Mouse (Mus musculus) MEL (cell line): ENCODE measurements around the gene Robo1. TPM values are rescaled to one million over a fixed set of nuclear protein-coding genes. Genes with fewer than 3 reads are reported as not detected.

Source experiments
- DNase-seq: peaks from one replicate; pipeline ENCODE4 v3.0.0; 2011; ENCODE audit warnings: low read depth, low spot score
- H3K27ac ChIP-seq: 2 replicates; pipeline ENCODE4 v1.5.1; 2012; ENCODE audit warnings: low read depth, mild to moderate bottlenecking, control low read depth, low read length, moderate library complexity; ENCODE audit not compliant: control insufficient read depth
- H3K27me3 ChIP-seq, 2 experiments: fragments of 150-350 bp in 1 of 2; sonication (generic) in 1 of 2; 2 replicates each; pipeline ENCODE4 v1.6.1; 2012; ENCODE audit warnings: low read length in 2 of 2, mild to moderate bottlenecking in 2 of 2, improper control_type of control experiment in 1 of 2, moderate library complexity in 1 of 2; ENCODE audit not compliant: insufficient read depth in 2 of 2, control insufficient read depth in 1 of 2
- H3K36me3 ChIP-seq, 2 experiments: 2 replicates each; pipeline ENCODE4 v1.6.1; 2012 to 2014; ENCODE audit warnings: low read length in 2 of 2, improper control_type of control experiment in 1 of 2, inconsistent platforms in 1 of 2, mild to moderate bottlenecking in 1 of 2; ENCODE audit not compliant: insufficient read depth in 2 of 2, control insufficient read depth in 1 of 2
- H3K4me1 ChIP-seq, 2 experiments: fragments of 150-350 bp in 1 of 2; sonication (generic) in 1 of 2; 2 replicates each; pipeline ENCODE4 v1.6.1; 2012; ENCODE audit warnings: low read length in 2 of 2, improper control_type of control experiment in 1 of 2, mild to moderate bottlenecking in 1 of 2; ENCODE audit not compliant: insufficient read depth in 2 of 2, control insufficient read depth in 1 of 2
- H3K4me3 ChIP-seq, 2 experiments: fragments of 150-350 bp in 1 of 2; sonication (generic) in 1 of 2; 2 replicates each; pipeline ENCODE4 v1.5.1; 2012; ENCODE audit warnings: low read depth in 2 of 2, low read length in 2 of 2, mild to moderate bottlenecking in 2 of 2, moderate library complexity in 2 of 2, control low read depth in 1 of 2, improper control_type of control experiment in 1 of 2; ENCODE audit not compliant: control insufficient read depth in 1 of 2, insufficient read depth in 1 of 2
- H3K79me2 ChIP-seq: 2 replicates; pipeline ENCODE4 v1.6.1; 2012; ENCODE audit warnings: mild to moderate bottlenecking, low read length, moderate library complexity; ENCODE audit not compliant: control insufficient read depth, poor library complexity, insufficient read depth
- H3K9ac ChIP-seq: 2 replicates; pipeline ENCODE4 v1.6.1; 2012; ENCODE audit warnings: low read depth, mild to moderate bottlenecking, control low read depth, low read length, moderate library complexity; ENCODE audit not compliant: control insufficient read depth, poor library complexity, severe bottlenecking
- H3K9me3 ChIP-seq: fragments of 150-350 bp; sonication (generic); replicated peaks from 2 replicates; pipeline ENCODE4 v1.6.1; 2012; ENCODE audit warnings: mild to moderate bottlenecking, low read length, improper control_type of control experiment, moderate library complexity; ENCODE audit not compliant: insufficient read depth
- CHD2 ChIP-seq: IDR thresholded peaks from 2 replicates; pipeline ENCODE4 v1.6.1; 2011; ENCODE audit warnings: low read length, improper control_type of control experiment
- CTCF ChIP-seq, 3 experiments: IDR thresholded peaks in 2 of 3; conservative IDR thresholded peaks in 1 of 3; 2 replicates each; pipeline ENCODE4 v1.5.1; 2011 to 2012; ENCODE audit warnings: low read length in 3 of 3, low read depth in 2 of 3, mild to moderate bottlenecking in 2 of 3, improper control_type of control experiment in 1 of 3, inconsistent platforms in 1 of 3, mixed read lengths in 1 of 3, moderate library complexity in 1 of 3; ENCODE audit not compliant: control insufficient read depth in 1 of 3, insufficient read depth in 1 of 3, poor library complexity in 1 of 3, severe bottlenecking in 1 of 3
- E2F4 ChIP-seq: IDR thresholded peaks from 2 replicates; pipeline ENCODE4 v1.6.1; 2011; ENCODE audit warnings: low read depth, low read length, improper control_type of control experiment, borderline replicate concordance
- GATA1 ChIP-seq: IDR thresholded peaks from 2 replicates; pipeline ENCODE4 v1.6.1; 2011; ENCODE audit warnings: low read depth, low read length, improper control_type of control experiment
- JUND ChIP-seq: IDR thresholded peaks from 2 replicates; pipeline ENCODE4 v1.6.1; 2011; ENCODE audit warnings: low read depth, mild to moderate bottlenecking, improper control_type of control experiment, low read length
- MEF2A ChIP-seq: IDR thresholded peaks from 2 replicates; pipeline ENCODE4 v1.6.1; 2014; ENCODE audit warnings: low read depth, mild to moderate bottlenecking, inconsistent platforms, low read length, improper control_type of control experiment; ENCODE audit not compliant: poor library complexity, insufficient replicate concordance, severe bottlenecking; ENCODE audit errors: extremely low read depth
- NELFE ChIP-seq: IDR thresholded peaks from 2 replicates; pipeline ENCODE4 v1.6.1; 2011; ENCODE audit warnings: low read depth, low read length, improper control_type of control experiment
- NRF1 ChIP-seq: IDR thresholded peaks from 2 replicates; pipeline ENCODE4 v1.6.1; 2014; ENCODE audit warnings: low read depth, mild to moderate bottlenecking, inconsistent platforms, low read length, improper control_type of control experiment, moderate library complexity; ENCODE audit not compliant: poor library complexity, insufficient read depth, severe bottlenecking
- POLR2AphosphoS2 ChIP-seq: IDR thresholded peaks from 2 replicates; pipeline ENCODE4 v1.6.1; 2011; ENCODE audit warnings: low read length, improper control_type of control experiment
- RCOR1 ChIP-seq: IDR thresholded peaks from 2 replicates; pipeline ENCODE4 v1.6.1; 2012; ENCODE audit warnings: low read depth, mild to moderate bottlenecking, inconsistent platforms, low read length, improper control_type of control experiment
- SIN3A ChIP-seq: IDR thresholded peaks from 2 replicates; pipeline ENCODE4 v1.6.1; 2012; ENCODE audit warnings: low read length, improper control_type of control experiment, inconsistent platforms
- TCF12 ChIP-seq: IDR thresholded peaks from 2 replicates; pipeline ENCODE4 v1.6.1; 2014; ENCODE audit warnings: low read depth, mild to moderate bottlenecking, inconsistent platforms, low read length, improper control_type of control experiment, moderate library complexity
- UBTF ChIP-seq: IDR thresholded peaks from 2 replicates; pipeline ENCODE4 v1.6.1; 2012; ENCODE audit warnings: low read depth, mild to moderate bottlenecking, inconsistent platforms, low read length, improper control_type of control experiment, moderate library complexity, borderline replicate concordance; ENCODE audit not compliant: insufficient read depth
- ZKSCAN1 ChIP-seq: IDR thresholded peaks from 2 replicates; pipeline ENCODE4 v1.6.1; 2012; ENCODE audit warnings: low read depth, mild to moderate bottlenecking, inconsistent platforms, low read length, improper control_type of control experiment, moderate library complexity
- ZNF384 ChIP-seq: IDR thresholded peaks from 2 replicates; pipeline ENCODE4 v1.6.1; 2012; ENCODE audit warnings: low read depth, mild to moderate bottlenecking, inconsistent platforms, low read length, improper control_type of control experiment
- polyA plus RNA-seq, 2 experiments: library from polyadenylated mRNA; stranded (reverse) in 1 of 2; unstranded in 1 of 2; fragments of >175 nt in 1 of 2; fragments of >200 nt in 1 of 2; gene quantifications; 2 replicates each; pipeline versions ENCODE4 v1.2.1 to v1.2.4; 2012; ENCODE audit warnings: low replicate concordance in 2 of 2, low read depth in 1 of 2; ENCODE audit not compliant: insufficient read length in 2 of 2, insufficient read depth in 1 of 2, missing spikeins in 1 of 2
- total RNA-seq: library from RNA; depleted of rRNA; stranded (reverse); fragments of 300-350 nt; gene quantifications from 2 replicates; pipeline ENCODE4 v1.2.3, GENCODE M21; 2012

The Robo1 gene
- total and polyA plus RNA-seq, 3 experiments: not detected

DNA sequence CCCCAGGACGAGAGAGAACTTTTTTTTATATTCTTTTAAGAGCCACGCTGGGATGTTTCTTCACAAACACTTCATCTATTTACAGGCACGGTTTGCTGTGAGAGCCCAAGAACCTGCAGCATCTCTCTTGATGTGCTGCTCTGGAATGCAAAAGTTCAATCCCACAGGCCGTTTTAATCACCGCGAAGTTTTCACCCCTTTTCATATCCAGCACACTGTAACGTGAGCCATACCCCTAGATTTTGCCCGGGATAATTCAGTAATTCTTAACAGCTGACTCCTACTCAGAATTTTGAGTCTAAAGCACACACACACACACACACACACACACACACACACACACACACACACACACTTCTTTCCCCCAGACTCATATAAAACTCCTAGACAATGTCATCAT, 337.8 kb downstream of the Robo1 start:
- Histone ChIP-seq H3K9me3 (no peaks in the 10 kb centered on the region), H3K9ac (no peak overlapping the region), H3K4me3 (no peak overlapping the region), H3K4me1 (no peaks in the 10 kb centered on the region), H3K79me2 (no peaks in the 10 kb centered on the region), H3K27ac (no peak overlapping the region), H3K36me3 (no peaks in the 10 kb centered on the region), H3K27me3 (no peaks in the 10 kb centered on the region)
- no peak for DNase-seq
- no peak for TF ChIP-seq E2F4
- no peak for TF ChIP-seq NELFE

DNA sequence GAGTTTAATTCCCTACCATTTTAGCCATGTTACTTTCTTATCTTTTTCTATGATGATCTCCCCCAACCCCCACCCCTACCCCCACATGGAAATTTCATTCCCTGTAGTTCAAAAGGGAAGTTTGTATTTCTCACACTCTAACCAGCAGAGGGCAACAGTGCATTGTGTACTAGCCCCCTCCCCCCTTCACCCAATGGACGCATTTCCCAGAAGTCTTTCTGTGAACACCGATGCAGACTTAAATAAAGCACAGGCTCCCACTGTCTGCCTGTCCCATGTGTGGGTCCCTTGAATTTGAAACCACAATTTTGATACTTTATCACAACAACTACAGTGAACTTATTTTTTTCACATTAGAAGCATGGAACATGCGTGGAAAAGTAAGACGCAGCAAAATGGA, 341.2 kb downstream of the Robo1 start:
- Histone ChIP-seq H3K9me3 (no peaks in the 10 kb centered on the region), H3K27me3 (no peaks in the 10 kb centered on the region), H3K4me1 (no peaks in the 10 kb centered on the region), H3K4me3 (no peak overlapping the region), H3K36me3 (no peaks in the 10 kb centered on the region), H3K27ac (no peak overlapping the region), H3K9ac (no peak overlapping the region), H3K79me2 (no peaks in the 10 kb centered on the region)
- TF ChIP-seq CTCF (IDR thresholded peaks at IDR 0.05 in 2 of 3, conservative IDR thresholded peaks at IDR 0.05 in 1 of 3; ENCODE audit: control insufficient read depth in 1 of 3, insufficient read depth in 1 of 3, low read depth in 2 of 3, low read length in 3 of 3, poor library complexity in 1 of 3, severe bottlenecking in 1 of 3) (peak in 1 of 3 experiments; percentile 5; a peak in 1 of 6 replicates), TCF12 (no peak)
- DNase-seq: no peak

DNA sequence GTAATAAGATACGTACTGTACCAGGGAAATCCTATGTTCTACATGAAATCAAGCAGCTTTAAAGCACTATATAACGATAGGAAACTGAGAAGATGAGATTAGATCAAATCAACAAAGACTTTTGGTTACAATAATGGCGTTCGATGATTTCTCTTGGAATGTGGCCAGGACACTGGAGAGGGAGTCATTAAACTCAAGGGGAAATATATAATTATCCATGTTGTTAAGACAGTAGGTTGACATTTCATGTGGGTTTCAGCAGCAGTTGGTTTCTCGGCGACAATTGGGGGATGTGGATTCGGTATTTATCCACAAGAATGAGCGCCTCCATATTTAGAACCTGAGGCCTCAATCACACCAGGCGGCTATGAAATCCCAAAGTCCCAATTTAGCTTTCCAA, 347.3 kb downstream of the Robo1 start:
- no peak for DNase-seq
- no peak overlapping the region for H3K4me3 ChIP-seq
- no peak for TF ChIP-seq JUND
- TF ChIP-seq SIN3A: no peak
- TF ChIP-seq NRF1: no peak
- no peak for TF ChIP-seq CHD2
- no peak for TF ChIP-seq UBTF
- TF ChIP-seq GATA1: no peak
- no peak for TF ChIP-seq RCOR1
- TF ChIP-seq ZKSCAN1: no peak
- no peak for TF ChIP-seq NELFE
- TF ChIP-seq POLR2AphosphoS2: no peak
- no peak for TF ChIP-seq ZNF384
- TF ChIP-seq MEF2A: no peak

More for the DNA sequence above, 347.3 kb downstream of the Robo1 start:
- Histone ChIP-seq H3K9ac (no peak overlapping the region), H3K27ac (no peak overlapping the region), H3K36me3 (no peaks in the 10 kb centered on the region), H3K79me2 (no peaks in the 10 kb centered on the region), H3K27me3 (no peaks in the 10 kb centered on the region), H3K4me1 (no peaks in the 10 kb centered on the region), H3K9me3 (no peaks in the 10 kb centered on the region)
